Mouse (Mus musculus) adrenal gland, adult (tissue): ENCODE results near the gene Pla2g7.
A peak's percentile ranks its signal among the peaks of the same experiment; 100 is the strongest.
"Not testable (repeated sequence)": the region's sequence is repeated elsewhere in the genome, so short reads cannot be mapped to it uniquely, and the experiment has no call there.

Experiments
- DNase-seq, 2 experiments: peaks; one replicate each; pipeline ENCODE4 v3.0.0; 2022 to 2023; ENCODE audit warnings: low spot score in 1 of 2; ENCODE audit not compliant: inconsistent age in 2 of 2

Pla2g7 gene

DNA sequence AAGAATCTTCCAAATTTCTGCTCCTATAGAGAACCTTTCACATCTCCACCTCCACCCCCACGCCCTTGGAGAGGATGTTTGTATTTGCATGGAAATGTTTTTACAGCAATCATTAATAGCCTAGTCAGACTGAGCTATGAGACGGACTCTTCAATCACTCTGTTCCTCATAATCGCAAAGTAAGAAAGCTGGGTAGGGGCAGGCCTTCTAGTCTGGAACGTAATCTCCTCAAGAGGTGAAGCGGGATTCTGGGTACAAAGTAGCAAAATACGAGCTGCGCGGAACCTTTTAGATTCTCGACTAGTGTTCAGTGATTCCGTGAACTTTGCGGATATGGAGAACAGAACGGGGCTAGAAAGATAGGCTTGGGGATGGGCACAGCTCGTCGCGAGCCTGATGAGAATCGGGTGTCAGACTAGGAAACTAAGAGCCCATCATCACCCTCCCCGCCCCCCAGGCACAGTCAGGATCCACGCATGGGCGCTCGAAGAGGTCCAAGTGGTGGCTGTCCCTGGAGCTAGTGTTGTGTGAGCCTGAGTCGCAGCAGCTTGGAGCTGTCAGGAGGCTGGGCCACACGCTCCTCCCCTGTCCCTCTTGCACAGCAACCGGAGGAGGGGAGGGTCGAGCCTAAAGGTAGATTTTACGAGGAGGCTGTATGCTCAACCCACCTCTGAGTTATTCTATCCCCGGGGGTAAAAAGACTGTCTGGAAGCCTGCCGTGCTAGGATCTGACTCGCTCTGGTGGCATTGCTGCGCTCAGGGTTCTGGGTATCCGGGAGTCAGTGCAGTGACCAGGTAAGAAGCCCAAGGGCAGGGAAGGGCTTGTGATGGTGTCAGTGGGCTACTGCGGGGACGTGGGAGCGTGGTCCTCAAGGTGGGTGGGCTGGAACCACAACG lies at the start of gene Pla2g7:
TSS of gene Pla2g7 (plus strand) at position 107 of the 897 bp plus-strand sequence.
- peak; percentile 16 to 55 for DNase-seq

DNA sequence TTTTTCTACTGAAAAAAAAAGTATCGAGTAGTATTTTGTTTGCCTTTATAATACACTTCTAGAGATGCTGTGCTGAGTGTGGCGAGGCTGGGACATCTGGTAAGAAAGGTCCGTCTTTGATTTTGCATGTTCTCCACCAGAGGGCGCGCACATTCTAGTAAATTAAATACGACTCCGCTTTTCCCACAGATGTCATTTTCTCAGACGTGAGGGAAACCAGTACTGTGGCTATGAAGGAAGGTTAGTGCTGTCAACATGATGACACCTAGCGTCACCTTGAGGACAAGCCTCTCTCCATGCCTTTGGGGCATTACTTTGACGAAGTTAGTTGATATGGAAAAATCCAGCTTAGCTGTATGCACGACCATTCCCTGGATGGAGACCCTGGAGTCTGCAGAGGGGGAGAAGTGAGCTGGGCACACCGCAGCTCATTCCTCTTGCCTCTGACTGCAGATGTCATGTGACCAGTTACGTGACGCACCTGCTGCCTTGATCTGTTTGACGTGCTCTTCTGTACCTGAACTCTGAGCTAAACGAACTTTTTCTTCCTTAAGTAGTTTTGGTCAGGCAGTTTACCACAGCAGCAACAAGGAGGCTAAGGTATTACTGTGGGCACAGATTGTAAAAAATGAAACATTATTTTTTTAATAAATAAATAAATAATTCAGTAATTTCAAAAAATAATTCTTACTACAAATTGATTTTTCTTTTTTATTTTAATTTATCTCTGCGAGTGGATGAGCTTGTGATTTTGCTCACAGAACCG lies 49.1 kb upstream of the Pla2g7 start:
- peak; percentile 47 to 85 for DNase-seq

DNA sequence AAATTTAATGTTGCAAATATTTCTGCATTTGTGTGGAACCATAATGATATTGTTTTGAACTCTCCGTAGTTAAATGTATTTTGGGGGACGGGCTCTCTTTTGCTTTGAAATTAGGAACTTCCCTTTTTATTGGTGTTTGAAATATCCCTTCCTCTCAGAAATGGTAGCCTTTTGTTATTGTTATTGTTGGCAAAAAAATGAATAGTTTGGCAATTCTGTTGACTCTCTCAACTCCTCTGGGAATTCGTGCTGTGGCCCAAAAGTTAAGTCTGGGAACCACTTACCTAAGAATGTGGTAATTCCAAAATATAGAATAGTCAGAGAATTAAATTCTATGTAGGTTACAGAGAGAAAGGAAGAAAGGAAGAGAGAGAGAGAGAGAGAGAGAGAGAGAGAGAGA lies 47.7 kb upstream of the Pla2g7 start:
- DNase-seq = no peak

DNA sequence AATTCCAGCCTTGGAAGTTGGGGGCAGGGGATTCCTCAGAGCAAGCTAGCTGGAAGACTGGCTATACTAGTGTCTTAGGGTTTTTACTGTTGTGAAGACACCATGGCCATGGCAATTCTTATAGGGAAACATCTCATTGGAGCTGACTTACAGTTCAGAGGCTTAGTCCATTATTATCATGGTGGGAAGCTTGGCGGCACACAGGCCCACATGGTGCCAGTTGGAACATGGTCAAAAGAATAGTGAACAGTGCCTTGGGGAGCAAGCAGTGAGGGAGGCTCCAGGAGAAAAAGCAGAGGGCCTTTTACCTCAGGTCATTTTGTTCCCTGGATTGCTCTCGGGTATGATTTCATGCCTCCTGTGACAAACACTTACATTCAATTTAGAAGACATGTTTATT lies 37.4 kb upstream of the Pla2g7 start:
- no peak for DNase-seq

DNA sequence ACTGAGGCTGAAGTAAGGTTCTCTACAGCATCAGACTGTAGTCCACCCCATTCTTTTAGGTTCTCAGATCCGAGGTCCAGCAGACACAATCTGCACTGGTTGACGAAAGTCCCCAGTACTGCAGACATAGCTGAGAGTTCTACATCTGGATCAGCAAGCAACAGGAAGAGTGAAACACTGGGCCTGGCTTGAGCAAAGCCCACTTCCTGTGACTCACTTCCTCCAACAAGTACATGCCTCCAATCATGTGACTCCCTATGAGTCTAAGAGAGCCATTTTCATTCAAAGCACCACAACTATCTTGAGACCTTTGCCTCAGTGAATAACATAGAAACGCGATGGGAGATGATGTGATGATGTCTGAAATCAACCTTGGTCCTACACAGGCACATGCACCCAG lies 36.7 kb upstream of the Pla2g7 start:
- DNase-seq = no peak

DNA sequence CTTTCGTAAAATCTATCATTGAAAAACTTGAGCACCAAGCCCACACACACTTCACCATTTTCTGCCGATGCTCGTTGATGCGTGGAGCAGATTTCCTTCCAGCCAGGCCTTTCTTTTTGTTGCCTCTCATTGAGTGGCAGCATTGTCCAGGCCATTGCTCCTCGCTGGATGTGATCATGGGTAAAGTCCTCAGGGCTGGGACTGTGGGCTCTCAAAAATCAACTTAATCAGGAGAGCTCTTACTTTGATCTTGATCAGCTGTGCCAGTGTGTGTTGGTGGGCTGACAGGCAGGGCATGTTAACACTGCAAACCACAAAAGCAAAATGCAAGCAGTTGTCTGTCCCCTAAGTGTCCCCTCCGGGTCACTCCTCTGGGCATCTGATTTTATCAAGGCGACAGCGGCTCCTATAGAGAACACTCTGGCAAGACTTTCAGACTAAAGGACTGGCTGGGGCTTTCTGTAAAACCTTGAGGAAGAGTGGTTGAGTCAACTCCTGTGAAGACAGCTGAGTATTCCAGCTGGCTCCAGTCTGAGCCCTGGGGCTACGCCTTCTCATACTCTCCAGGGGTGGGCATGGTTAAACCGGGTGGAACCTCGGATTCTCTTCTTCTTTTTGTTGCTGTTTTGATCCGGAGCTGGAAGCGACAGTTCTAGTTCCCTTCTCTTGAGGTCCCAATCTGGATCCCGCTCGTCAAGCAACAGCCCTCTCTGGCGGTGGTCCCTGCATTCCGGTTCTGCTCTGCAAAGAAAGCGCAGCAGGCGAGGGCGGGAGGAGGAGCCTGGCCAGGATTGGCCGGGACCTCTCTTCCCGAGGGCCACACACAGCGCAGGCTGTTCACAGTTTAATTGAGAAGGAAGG lies 33.3 kb upstream of the Pla2g7 start:
- peak; percentile 14 to 27 for DNase-seq

DNA sequence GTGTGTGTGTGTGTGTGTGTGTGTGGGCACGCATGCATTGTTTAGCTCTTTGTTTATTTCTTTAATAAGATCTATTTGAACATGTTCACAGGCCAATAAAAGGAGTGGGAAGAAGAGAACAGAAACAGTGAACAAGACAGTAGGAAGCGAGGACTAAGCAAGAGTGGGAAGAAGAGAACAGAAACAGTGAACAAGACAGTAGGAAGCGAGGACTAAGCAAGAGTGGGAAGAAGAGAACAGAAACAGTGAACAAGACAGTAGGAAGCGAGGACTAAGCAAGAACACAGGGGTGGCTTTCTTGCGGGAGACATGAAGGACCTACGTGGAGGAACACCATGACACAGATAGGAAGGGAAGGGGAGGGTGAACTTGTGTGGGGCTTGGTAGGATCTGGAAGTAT lies 31.1 kb upstream of the Pla2g7 start:
- not testable (repeated sequence) for DNase-seq

DNA sequence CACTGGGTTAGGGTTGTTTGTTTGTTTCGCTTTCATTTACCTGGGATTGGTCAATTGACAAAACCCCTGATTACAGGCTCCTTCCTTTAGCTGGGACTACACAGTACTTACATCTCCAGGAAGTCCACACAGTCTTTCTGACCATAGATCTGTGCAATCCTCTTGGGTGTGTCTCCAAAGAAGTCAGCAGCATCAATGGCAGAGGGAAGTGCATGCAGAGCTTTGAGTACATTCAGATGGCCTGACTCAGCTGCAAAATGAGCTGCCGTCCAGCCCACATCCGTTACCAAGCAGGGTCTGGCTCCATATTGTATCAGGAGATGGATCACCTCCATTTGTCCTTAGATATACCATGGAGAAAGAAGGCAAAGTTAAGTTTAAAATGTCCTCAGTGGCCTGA lies 29.1 kb upstream of the Pla2g7 start:
- DNase-seq = no peak

DNA sequence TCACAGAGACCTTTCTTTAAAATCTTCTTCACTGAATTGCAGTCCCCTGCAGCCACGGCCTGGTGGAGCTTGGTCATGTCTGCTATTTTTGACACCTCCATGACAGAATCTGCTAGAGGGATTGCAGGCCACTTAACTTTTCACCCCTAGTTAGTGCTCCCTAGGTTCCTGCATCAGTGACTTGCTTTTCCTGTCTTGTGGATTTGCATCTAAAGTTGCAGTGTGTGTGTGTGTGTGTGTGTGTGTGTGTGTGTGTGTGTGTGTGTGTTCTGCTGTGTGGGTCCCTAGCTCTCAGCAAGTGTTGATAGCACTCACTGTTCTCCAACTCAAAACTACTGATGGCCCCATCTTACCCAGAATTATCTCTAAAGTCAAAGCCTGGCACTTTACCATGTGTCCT lies 24.4 kb upstream of the Pla2g7 start, which contains the start of gene Ankrd66:
TSS of gene Ankrd66 (minus strand) at position 101 of the 400 bp plus-strand sequence.
- DNase-seq = no peak

DNA sequence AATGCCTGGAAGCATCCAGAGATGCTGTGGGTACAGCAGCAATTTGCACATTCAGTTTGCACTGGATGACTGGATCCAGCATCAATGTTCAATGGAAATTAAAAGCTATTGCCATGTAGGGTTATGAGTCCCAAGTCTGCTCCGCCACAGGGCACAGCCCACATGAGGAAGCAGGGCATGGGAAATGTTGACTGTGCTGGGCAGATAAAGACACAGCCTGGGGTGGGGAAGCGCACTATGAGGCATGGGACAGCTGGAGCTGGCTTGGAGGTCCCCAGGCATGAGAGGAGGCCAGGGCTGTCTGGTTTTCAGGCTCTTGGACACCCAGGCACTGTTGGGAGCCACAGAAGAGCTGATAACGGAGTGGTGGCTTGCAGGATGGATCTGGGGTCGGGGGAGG lies 23.9 kb upstream of the Pla2g7 start:
- no peak for DNase-seq

DNA sequence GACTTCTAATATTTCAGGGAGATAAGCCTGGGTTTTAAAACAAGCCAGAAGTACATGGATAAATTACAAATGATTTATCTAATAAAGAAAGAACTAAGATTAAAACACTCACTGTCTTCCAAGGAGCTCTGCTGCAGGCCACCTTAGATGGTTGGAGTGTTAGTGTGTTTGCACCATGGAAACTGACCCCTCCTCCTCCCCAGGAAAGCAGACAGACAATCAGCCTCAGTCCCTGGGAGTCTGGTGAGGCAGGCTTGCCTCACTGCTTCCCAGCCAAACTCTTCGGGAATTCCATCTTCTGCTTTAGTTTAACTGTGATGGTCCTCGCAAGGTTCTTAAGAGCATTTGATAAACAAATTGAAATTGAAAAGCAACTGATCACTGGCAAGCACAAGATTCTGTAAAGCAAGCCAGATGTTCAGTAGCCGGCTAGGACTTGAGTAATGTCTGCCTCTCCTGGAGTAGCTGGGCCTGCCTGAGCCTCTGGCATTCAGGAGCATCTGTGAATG lies 16.7 kb upstream of the Pla2g7 start:
- DNase-seq = no peak

DNA sequence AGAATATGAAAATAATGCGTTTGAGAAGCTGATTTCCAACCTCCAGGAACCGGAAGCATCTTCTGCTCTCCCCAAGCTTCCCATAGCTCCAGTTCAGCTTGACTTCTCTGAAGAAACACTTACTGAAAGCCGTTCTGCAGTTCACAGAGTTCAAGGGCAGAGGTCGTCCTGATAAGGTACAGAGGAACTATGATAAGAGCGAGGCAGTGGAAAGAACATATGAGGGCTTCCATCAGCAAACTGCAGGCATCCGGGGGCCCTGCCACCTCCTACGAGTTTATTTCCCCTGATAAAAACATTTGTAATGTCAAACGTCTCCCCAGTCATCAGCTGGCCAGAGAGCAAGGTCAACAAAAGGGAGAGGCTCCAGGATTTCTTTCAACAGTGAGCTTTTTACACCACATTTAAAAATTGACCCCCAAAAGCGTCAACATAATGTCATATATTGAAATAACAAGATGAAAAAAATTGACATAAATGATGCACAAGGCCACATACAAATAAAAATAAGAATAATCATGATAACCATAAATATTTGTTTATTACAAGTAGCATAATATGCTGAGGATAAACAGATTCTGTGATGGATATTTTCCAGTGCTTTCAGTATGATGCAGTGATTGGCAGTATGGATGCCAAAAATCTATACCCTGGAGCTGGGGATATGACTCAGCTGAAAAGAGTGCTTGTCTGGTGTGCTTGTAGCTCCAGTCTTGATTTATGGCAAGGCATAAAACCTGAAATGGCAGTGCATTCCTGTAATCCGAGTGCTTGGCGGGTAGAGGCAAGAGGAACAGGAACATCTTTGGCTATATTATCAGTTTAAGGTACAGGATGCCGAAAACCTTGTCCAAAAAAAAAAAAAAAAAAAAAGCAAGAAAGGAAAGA lies 13.1 kb upstream of the Pla2g7 start:
- peak; percentile 10 to 53 for DNase-seq

DNA sequence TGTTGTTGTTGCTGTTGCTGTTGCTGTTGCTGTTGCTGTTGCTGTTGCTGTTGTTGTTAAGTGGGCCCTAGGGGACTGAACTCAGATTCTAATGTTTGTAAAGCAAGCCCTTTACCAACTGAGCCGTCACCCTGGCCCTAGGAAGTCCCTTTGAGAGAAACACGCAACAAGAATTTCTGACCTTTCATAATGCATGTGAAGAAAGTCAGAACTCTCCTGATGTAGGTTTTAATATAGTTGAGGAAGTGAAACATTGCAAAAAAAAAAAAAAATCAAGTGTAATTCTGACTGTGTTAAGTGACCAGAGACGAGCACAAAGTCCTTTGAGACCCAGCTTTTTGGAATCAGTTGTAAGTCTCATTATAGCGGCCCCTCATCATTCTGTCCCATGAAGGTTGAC lies 10.8 kb upstream of the Pla2g7 start:
- DNase-seq = no peak

DNA sequence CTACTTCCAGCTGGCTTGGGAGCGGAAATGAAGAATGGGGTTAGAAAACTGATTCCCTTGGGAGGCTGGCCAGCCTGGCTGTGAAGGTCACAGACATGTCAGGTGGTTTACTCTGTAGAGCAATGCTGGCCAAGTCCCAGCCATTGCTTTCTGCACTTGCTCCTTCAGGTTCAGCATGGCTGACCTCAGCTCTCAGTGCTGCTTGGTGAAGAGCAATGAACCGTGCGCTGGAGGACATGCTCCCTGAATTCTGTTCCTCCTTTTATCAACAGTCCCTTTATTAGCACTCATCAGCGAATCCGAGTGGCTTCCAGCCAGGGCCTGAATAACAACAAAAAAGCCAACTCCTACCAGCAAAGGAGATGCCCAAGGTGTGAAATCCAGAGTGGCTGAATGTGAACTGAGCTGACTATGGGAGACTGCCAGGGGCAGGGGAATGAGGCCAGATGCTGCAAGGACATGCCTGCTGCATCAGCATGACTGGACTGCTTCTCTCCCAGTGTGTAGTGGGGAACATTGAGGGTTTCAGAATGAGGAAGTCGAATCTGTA lies 10.3 kb upstream of the Pla2g7 start:
- peak; percentile 27 to 76 for DNase-seq

DNA sequence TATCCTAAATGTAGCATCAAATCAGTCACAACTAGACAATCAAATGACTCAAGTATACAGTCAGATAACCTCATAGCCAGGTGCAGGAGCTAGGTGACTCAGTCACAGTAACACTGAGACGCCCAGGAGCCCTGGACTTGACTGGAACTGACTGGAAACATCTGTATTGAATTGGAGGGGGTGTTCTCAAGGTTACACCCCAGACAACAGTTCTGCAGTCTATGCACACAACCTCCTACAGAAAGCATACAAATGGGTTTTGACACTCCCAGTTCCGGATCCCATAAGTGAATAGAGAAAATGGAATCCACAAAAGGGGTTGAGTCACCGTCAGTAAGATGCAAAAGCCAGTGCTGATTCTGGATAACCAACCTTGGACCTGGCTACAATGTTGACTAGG lies 9.2 kb upstream of the Pla2g7 start:
- DNase-seq = no peak

DNA sequence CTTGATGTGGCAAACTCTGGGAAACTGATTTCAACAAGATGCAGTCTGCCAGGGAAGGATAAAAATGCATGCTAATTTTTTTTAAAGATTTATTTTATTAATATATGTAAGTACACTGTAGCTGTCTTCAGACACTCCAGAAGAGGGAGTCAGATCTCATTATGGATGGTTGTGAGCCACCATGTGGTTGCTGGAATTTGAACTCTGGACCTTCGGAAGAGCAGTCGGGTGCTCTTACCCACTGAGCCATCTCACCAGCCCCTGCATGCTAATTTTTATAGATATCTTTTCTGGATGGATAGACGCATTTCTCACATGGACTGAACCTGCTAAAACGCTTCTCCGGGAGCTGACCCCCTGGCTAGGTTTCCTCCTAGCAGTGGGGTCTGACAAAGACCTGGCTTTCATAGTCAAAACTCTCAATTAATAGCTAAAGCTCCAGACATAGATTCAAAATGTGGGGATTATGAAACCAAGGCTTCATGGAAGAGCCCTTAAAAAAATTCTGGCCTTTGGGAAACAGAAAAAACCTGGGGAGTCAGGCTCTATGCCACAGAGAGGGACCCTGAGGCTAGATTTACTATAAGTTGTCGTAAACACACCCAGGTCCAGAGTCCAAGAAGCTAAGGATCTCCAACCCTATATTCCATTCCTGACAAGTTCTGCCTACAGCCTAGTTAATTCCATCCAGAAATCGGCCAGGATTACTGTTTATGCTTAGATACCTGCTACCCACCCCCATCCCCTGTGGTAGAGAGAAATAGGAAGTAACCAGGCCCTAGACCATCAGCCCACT lies 4.5 kb upstream of the Pla2g7 start:
- no peak for DNase-seq

DNA sequence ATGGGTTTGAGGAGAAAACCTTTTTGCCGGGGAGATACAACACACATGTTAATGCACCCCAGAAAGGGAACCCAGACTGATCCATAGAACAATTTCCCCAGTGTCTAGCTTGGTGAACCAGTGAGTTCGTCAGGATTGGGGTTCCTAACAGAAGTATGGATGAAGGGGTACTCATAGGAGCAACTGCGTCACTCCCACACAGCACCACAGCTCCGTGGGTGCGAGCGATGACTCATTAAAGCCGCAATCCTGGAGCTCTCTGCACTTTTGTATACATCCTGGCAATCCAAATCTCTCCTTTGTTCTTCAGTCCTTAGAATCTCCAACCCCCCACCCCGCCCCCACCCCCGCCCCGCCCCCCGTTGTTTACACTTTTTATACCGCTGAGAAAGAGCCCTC lies 306 bp upstream of the Pla2g7 start:
- no peak for DNase-seq

DNA sequence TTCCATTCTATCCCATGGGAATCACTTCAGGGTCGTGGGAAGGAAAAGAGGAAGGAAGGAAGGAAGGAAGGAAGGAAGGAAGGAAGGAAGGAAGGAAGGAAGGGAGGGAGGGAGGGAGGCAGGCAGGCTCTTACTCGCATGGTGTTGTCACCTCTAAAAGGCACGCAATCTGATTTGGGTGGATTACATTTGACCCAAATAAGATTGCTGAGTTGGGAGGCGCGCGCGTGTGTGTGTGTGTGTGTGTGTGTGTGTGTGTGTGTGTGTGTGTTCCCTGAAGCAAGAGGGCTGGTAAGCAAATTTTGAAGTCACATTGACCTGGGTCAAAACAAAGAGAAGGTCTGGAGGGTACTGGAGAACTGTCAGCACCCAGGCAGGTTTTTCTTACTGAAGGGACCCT lies 1.4 kb downstream of the Pla2g7 start:
- DNase-seq = no peak

DNA sequence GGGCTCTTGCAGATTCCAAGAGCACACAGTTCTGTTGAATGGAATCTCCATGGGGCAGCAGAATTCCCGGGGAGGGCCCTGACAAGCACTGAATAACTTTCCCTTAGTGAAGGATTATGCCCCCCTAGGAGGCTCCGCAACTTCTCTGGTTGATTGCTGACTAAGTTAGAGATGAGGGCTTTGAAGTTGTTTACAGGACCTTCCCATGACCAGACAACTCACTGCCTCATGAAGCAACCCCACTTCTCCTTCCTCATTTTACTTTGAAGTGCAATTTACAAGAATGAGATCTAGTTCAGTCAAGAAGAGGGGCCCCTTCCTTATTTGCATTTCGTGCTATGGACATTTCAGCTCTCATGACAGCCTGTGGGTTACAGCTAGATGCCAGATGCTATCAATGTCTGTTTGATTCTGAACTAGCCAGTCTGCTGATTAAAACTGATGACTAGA lies 5.8 kb downstream of the Pla2g7 start:
- peak in 1 of 2 experiments; percentile 19 for DNase-seq
